22 mouse cellular contexts compared by ENCODE assay signal in the genomic region with DNA sequence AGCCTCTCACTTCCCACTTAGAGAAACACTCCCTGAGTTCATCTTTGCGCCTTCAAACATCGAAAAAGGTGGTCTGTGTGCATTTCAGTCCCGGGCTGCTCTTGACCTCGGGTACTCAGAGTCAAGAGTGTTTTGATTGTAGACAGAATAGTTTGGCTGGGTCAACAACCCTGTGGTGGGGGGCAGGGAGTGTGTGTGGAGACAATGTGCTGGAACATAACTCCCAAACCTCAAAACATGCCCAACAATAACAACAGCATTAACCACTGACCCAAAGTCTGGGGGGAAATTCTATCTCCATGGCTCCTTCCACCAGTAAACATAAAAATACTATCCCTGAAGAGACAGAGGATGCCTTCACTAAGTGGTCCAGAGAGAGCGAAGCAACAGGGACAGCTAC. TPM values are rescaled to one million over a fixed set of nuclear protein-coding genes. Genes with fewer than 3 reads are reported as not detected.
"Had no signal": no experiment of that assay in that cellular context is flagged by ENCODE, and none has a peak within 500 bp of the region (broad histone marks: within the 10 kb centered on the region; RNA-seq: fewer than 3 reads in every experiment).

No protein-coding gene starts in this region.

- H3K4me3 ChIP-seq: lung, embryonic 15.5 days; megakaryocyte, embryonic 14.5 days; midbrain, embryonic 10.5 days; midbrain, embryonic 12.5 days; myocyte; neural tube, embryonic 13.5 days; neural tube, embryonic 15.5 days had no signal

- ATAC-seq: lung, postnatal 0 days; midbrain, embryonic 16.5 days had no signal

- H3K9ac ChIP-seq: lung, embryonic 15.5 days; midbrain, embryonic 12.5 days; neural tube, embryonic 13.5 days; neural tube, embryonic 15.5 days had no signal

- H3K36me3 ChIP-seq: midbrain, embryonic 10.5 days; midbrain, embryonic 12.5 days; neural tube, embryonic 13.5 days; neural tube, embryonic 15.5 days had no signal

- H3K9me3 ChIP-seq: lung, embryonic 15.5 days; midbrain, embryonic 10.5 days; midbrain, embryonic 12.5 days; neural tube, embryonic 13.5 days; neural tube, embryonic 15.5 days had no signal

- H3K27me3 ChIP-seq: lung, embryonic 15.5 days; megakaryocyte, embryonic 14.5 days; midbrain, embryonic 12.5 days; neural tube, embryonic 13.5 days; neural tube, embryonic 15.5 days had no signal

- DNase-seq: lung, adult 2 months; lung, postnatal 14 days; lung, postnatal 36 days; midbrain, embryonic 14.5 days; retina, postnatal 1 day; right cerebral cortex, adult 18-20 months; right cerebral cortex, postnatal 25 days; right cerebral cortex, postnatal 4 days; spleen, adult 18-20 months; thymus, adult 18-20 months; thymus, postnatal 14 days; thymus, postnatal 36 days had no signal

- H3K4me2 ChIP-seq: lung, embryonic 15.5 days; midbrain, embryonic 12.5 days; neural tube, embryonic 13.5 days; neural tube, embryonic 15.5 days had no signal

- H3K27ac ChIP-seq: lung, embryonic 15.5 days; macrophage; midbrain, embryonic 10.5 days; midbrain, embryonic 12.5 days; neural tube, embryonic 13.5 days; neural tube, embryonic 15.5 days had no signal

- H3K4me1 ChIP-seq: megakaryocyte, embryonic 14.5 days; midbrain, embryonic 10.5 days; midbrain, embryonic 12.5 days; neural tube, embryonic 13.5 days; neural tube, embryonic 15.5 days had no signal

RNA-seq across cellular contexts. Expression of a gene that starts 51.4 kb away (rescaled TPM):
- polyA plus RNA-seq: macrophage, myocyte had no signal
